Mouse (Mus musculus): ENCODE data around the gene Cdkl3.

DNA sequence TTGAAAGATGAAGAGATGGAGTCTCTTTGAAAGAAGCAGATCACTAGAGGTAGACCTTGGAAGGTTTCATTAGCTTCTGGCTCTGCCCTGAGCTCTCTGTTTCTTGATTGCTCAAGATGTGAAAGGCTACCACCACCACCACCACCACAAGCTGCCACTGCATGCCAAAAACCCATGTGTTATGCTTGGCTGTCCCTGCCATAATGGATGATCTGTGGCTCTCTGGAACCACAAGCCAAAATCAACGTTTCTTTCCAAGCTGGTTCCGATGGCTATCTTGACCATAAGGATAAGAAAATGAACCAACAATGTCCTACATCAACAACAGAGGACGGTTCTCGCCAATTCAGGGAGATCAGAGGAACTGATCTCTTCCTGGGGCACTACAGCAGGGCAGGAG, 44.0 kb upstream of the Cdkl3 start:
- TF ChIP-seq CTCF (IDR thresholded peaks at IDR 0.05; ENCODE audit: low read depth) (no peak), EP300 (optimal IDR thresholded peaks at IDR 0.05) (no peak)

All from stomach, postnatal 0 days (tissue).